Mouse (Mus musculus) right cerebral cortex, postnatal 36 days (tissue): ENCODE results near the gene Pex26.

Experiments
- DNase-seq, 2 experiments: peaks; one replicate each; pipeline ENCODE4 v3.0.0; 2022; ENCODE audit warnings: low spot score in 2 of 2, mixed read lengths in 1 of 2

The Pex26 gene

GRCm38 (mm10) chr6:121183414-121184173 is at the start of gene Pex26:
TSS of gene Pex26 (plus strand) at chr6:121183667.
- DNase-seq, result peak; percentile 85 to 87

GRCm38 (mm10) chr6:121134249-121134648 is 49.2 kb upstream of the Pex26 start:
- no peak for DNase-seq

- no peak for DNase-seq
These were observed 48.6 kb upstream of the Pex26 start for GRCm38 (mm10) chr6:121134884-121135283.

- no peak for DNase-seq
These were observed 46.2 kb upstream of the Pex26 start for GRCm38 (mm10) chr6:121137222-121137621.

GRCm38 (mm10) chr6:121138338-121139040 is 45.0 kb upstream of the Pex26 start:
- no peak for DNase-seq

GRCm38 (mm10) chr6:121139271-121139670 is 44.2 kb upstream of the Pex26 start:
- DNase-seq, result no peak

- DNase-seq, result no peak
These were observed 41.2 kb upstream of the Pex26 start for GRCm38 (mm10) chr6:121142298-121142697.

GRCm38 (mm10) chr6:121143439-121143838 is 40.0 kb upstream of the Pex26 start:
- DNase-seq, result no peak

- DNase-seq, result no peak
These were observed 39.4 kb upstream of the Pex26 start for GRCm38 (mm10) chr6:121144066-121144465.

- no peak for DNase-seq
These were observed 38.4 kb upstream of the Pex26 start for GRCm38 (mm10) chr6:121145010-121145604.

GRCm38 (mm10) chr6:121145906-121146305 is 37.6 kb upstream of the Pex26 start:
- DNase-seq, result no peak

- no peak for DNase-seq
These were observed 36.7 kb upstream of the Pex26 start for GRCm38 (mm10) chr6:121146798-121147197.

GRCm38 (mm10) chr6:121148360-121148759 is 35.1 kb upstream of the Pex26 start:
- no peak for DNase-seq

- DNase-seq, result no peak
These were observed 34.0 kb upstream of the Pex26 start for GRCm38 (mm10) chr6:121149420-121149819.

GRCm38 (mm10) chr6:121150126-121150525 is 33.3 kb upstream of the Pex26 start:
- no peak for DNase-seq

- no peak for DNase-seq
These were observed 31.7 kb upstream of the Pex26 start for GRCm38 (mm10) chr6:121151732-121152131.

- no peak for DNase-seq
These were observed 30.3 kb upstream of the Pex26 start for GRCm38 (mm10) chr6:121153177-121153576.

GRCm38 (mm10) chr6:121154451-121155300 is 28.8 kb upstream of the Pex26 start:
- peak in 1 of 2 experiments; percentile 29 for DNase-seq

- no peak for DNase-seq
These were observed 27.4 kb upstream of the Pex26 start for GRCm38 (mm10) chr6:121156030-121156429.

GRCm38 (mm10) chr6:121159616-121160015 is 23.9 kb upstream of the Pex26 start:
- DNase-seq, result no peak

GRCm38 (mm10) chr6:121160126-121160525 is 23.3 kb upstream of the Pex26 start:
- no peak for DNase-seq

- DNase-seq, result no peak
These were observed 20.9 kb upstream of the Pex26 start for GRCm38 (mm10) chr6:121162616-121163015.
